Mouse (Mus musculus) liver, adult 2 months (tissue): ENCODE measurements around the gene Ptk7.

Experiments used
- CTCF ChIP-seq: fragments of 200-500 bp; IDR thresholded peaks from 2 replicates; pipeline ENCODE4 v1.5.1; 2011; ENCODE audit warnings: low read depth, low read length, control low read depth
- POLR2A ChIP-seq: fragments of 200-500 bp; IDR thresholded peaks from 2 replicates; pipeline ENCODE4 v1.6.1; 2011; ENCODE audit warnings: low read length, control low read depth; ENCODE audit not compliant: insufficient read depth; ENCODE audit errors: extremely low read depth

DNA sequence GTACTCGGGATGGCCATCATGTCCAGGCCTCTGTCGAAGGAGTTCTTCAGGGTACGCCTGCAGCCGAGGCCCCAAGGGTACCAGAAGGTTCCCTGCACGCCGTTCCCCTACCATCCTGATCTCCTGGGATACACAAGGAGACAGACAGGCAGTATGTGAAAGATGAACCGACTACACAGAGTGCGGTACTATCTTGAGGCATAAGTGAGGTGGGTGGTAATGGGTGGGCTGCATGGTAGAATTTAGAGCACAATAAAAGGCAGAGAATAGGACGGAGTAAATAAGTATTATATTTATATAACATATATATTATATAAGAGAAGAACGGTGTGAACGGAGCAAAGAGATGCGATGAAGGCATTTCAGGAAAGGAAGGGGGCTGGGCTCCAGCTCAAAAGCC lies 85.6 kb downstream of the Ptk7 start:
- no peak for TF ChIP-seq POLR2A
- no peak for TF ChIP-seq CTCF
